Mouse (Mus musculus): ENCODE results near the gene Olfr1065. TPM values are rescaled to one million over a fixed set of nuclear protein-coding genes. Genes with fewer than 3 reads are reported as not detected.

Olfr1065 gene
- polyA plus RNA-seq (2014; fragmentation: Illumina TruSeq; extraction: RNeasy Lipid Tissue Mini Kit (QIAGEN cat#74804); ENCODE audit: low read depth, low replicate concordance): not detected

GRCm38 (mm10) chr2:86450491-86450890 lies at the start of gene Olfr1065:
Gene Olfr1065, minus strand, starts transcription at chr2:86450591.

GRCm38 (mm10) chr2:86487286-86487685 lies 36.9 kb upstream of the Olfr1065 start, which contains the start of gene Olfr228:
Gene Olfr228, minus strand, starts transcription at chr2:86487386.

GRCm38 (mm10) chr2:86456169-86456568 lies 5.8 kb upstream of the Olfr1065 start, which contains the start of gene Olfr1066:
Gene Olfr1066, minus strand, starts transcription at chr2:86456269.

GRCm38 (mm10) chr2:86426649-86427048 lies 23.7 kb downstream of the Olfr1065 start, which contains the start of gene Olfr1062:
Gene Olfr1062, minus strand, starts transcription at chr2:86426749.

GRCm38 (mm10) chr2:86413950-86414349 lies 36.4 kb downstream of the Olfr1065 start, which contains the start of gene Olfr1061:
Gene Olfr1061, minus strand, starts transcription at chr2:86414050.

Other genes with a start within 250 kb of the Olfr1065 start
- gene Olfr1045, start 247.6 kb downstream of the Olfr1065 start, polyA plus RNA-seq (2014; fragmentation: Illumina TruSeq; extraction: RNeasy Lipid Tissue Mini Kit (QIAGEN cat#74804); ENCODE audit: low read depth, low replicate concordance): not detected
- gene Olfr1046, start 231.3 kb downstream of the Olfr1065 start, polyA plus RNA-seq (2014; fragmentation: Illumina TruSeq; extraction: RNeasy Lipid Tissue Mini Kit (QIAGEN cat#74804); ENCODE audit: low read depth, low replicate concordance): not detected
- not detected for gene Olfr1047, start 219.2 kb downstream of the Olfr1065 start, polyA plus RNA-seq (2014; fragmentation: Illumina TruSeq; extraction: RNeasy Lipid Tissue Mini Kit (QIAGEN cat#74804); ENCODE audit: low read depth, low replicate concordance)
- gene Olfr1048, start 210.3 kb downstream of the Olfr1065 start, polyA plus RNA-seq (2014; fragmentation: Illumina TruSeq; extraction: RNeasy Lipid Tissue Mini Kit (QIAGEN cat#74804); ENCODE audit: low read depth, low replicate concordance): not detected
- gene Olfr1049, start 192.3 kb downstream of the Olfr1065 start, polyA plus RNA-seq (2014; fragmentation: Illumina TruSeq; extraction: RNeasy Lipid Tissue Mini Kit (QIAGEN cat#74804); ENCODE audit: low read depth, low replicate concordance): not detected
- not detected for gene Olfr1051, start 171.5 kb downstream of the Olfr1065 start, polyA plus RNA-seq (2014; fragmentation: Illumina TruSeq; extraction: RNeasy Lipid Tissue Mini Kit (QIAGEN cat#74804); ENCODE audit: low read depth, low replicate concordance)
- not detected for gene Olfr1052, start 158.1 kb downstream of the Olfr1065 start, polyA plus RNA-seq (2014; fragmentation: Illumina TruSeq; extraction: RNeasy Lipid Tissue Mini Kit (QIAGEN cat#74804); ENCODE audit: low read depth, low replicate concordance)
- not detected for gene Olfr1053, start 135.3 kb downstream of the Olfr1065 start, polyA plus RNA-seq (2014; fragmentation: Illumina TruSeq; extraction: RNeasy Lipid Tissue Mini Kit (QIAGEN cat#74804); ENCODE audit: low read depth, low replicate concordance)
- not detected for gene Olfr1054, start 115.2 kb downstream of the Olfr1065 start, polyA plus RNA-seq (2014; fragmentation: Illumina TruSeq; extraction: RNeasy Lipid Tissue Mini Kit (QIAGEN cat#74804); ENCODE audit: low read depth, low replicate concordance)
- not detected for gene Olfr1055, start 100.3 kb downstream of the Olfr1065 start, polyA plus RNA-seq (2014; fragmentation: Illumina TruSeq; extraction: RNeasy Lipid Tissue Mini Kit (QIAGEN cat#74804); ENCODE audit: low read depth, low replicate concordance)
- not detected for gene Olfr1056, start 88.1 kb downstream of the Olfr1065 start, polyA plus RNA-seq (2014; fragmentation: Illumina TruSeq; extraction: RNeasy Lipid Tissue Mini Kit (QIAGEN cat#74804); ENCODE audit: low read depth, low replicate concordance)
- not detected for gene Olfr1057, start 72.2 kb downstream of the Olfr1065 start, polyA plus RNA-seq (2014; fragmentation: Illumina TruSeq; extraction: RNeasy Lipid Tissue Mini Kit (QIAGEN cat#74804); ENCODE audit: low read depth, low replicate concordance)
- not detected for gene Olfr1058, start 62.0 kb downstream of the Olfr1065 start, polyA plus RNA-seq (2014; fragmentation: Illumina TruSeq; extraction: RNeasy Lipid Tissue Mini Kit (QIAGEN cat#74804); ENCODE audit: low read depth, low replicate concordance)
- not detected for gene Olfr1061, start 36.5 kb downstream of the Olfr1065 start, polyA plus RNA-seq (2014; fragmentation: Illumina TruSeq; extraction: RNeasy Lipid Tissue Mini Kit (QIAGEN cat#74804); ENCODE audit: low read depth, low replicate concordance)
- not detected for gene Olfr1062, start 23.8 kb downstream of the Olfr1065 start, polyA plus RNA-seq (2014; fragmentation: Illumina TruSeq; extraction: RNeasy Lipid Tissue Mini Kit (QIAGEN cat#74804); ENCODE audit: low read depth, low replicate concordance)
- gene Olfr1066, start 5.7 kb upstream of the Olfr1065 start, polyA plus RNA-seq (2014; fragmentation: Illumina TruSeq; extraction: RNeasy Lipid Tissue Mini Kit (QIAGEN cat#74804); ENCODE audit: low read depth, low replicate concordance): not detected
- not detected for gene Olfr228, start 36.8 kb upstream of the Olfr1065 start, polyA plus RNA-seq (2014; fragmentation: Illumina TruSeq; extraction: RNeasy Lipid Tissue Mini Kit (QIAGEN cat#74804); ENCODE audit: low read depth, low replicate concordance)
- not detected for gene Olfr1076, start 57.9 kb upstream of the Olfr1065 start, polyA plus RNA-seq (2014; fragmentation: Illumina TruSeq; extraction: RNeasy Lipid Tissue Mini Kit (QIAGEN cat#74804); ENCODE audit: low read depth, low replicate concordance)
- not detected for gene Olfr1079, start 91.9 kb upstream of the Olfr1065 start, polyA plus RNA-seq (2014; fragmentation: Illumina TruSeq; extraction: RNeasy Lipid Tissue Mini Kit (QIAGEN cat#74804); ENCODE audit: low read depth, low replicate concordance)
- not detected for gene Olfr1080, start 107.6 kb upstream of the Olfr1065 start, polyA plus RNA-seq (2014; fragmentation: Illumina TruSeq; extraction: RNeasy Lipid Tissue Mini Kit (QIAGEN cat#74804); ENCODE audit: low read depth, low replicate concordance)
- not detected for gene Olfr1082, start 148.4 kb upstream of the Olfr1065 start, polyA plus RNA-seq (2014; fragmentation: Illumina TruSeq; extraction: RNeasy Lipid Tissue Mini Kit (QIAGEN cat#74804); ENCODE audit: low read depth, low replicate concordance)
- not detected for gene Olfr1084, start 189.1 kb upstream of the Olfr1065 start, polyA plus RNA-seq (2014; fragmentation: Illumina TruSeq; extraction: RNeasy Lipid Tissue Mini Kit (QIAGEN cat#74804); ENCODE audit: low read depth, low replicate concordance)
- gene Olfr1085, start 211.4 kb upstream of the Olfr1065 start, polyA plus RNA-seq (2014; fragmentation: Illumina TruSeq; extraction: RNeasy Lipid Tissue Mini Kit (QIAGEN cat#74804); ENCODE audit: low read depth, low replicate concordance): not detected
- gene Olfr1086, start 229.5 kb upstream of the Olfr1065 start, polyA plus RNA-seq (2014; fragmentation: Illumina TruSeq; extraction: RNeasy Lipid Tissue Mini Kit (QIAGEN cat#74804); ENCODE audit: low read depth, low replicate concordance): not detected
- not detected for gene Olfr1087, start 247.8 kb upstream of the Olfr1065 start, polyA plus RNA-seq (2014; fragmentation: Illumina TruSeq; extraction: RNeasy Lipid Tissue Mini Kit (QIAGEN cat#74804); ENCODE audit: low read depth, low replicate concordance)